Mouse (Mus musculus) ES-Bruce4 (cell line): Measurements from ENCODE around the gene Rin1. TPM values are rescaled to one million over a fixed set of nuclear protein-coding genes. Genes with fewer than 3 reads are reported as not detected.
"Not testable (repeated sequence)": the region's sequence is repeated elsewhere in the genome, so short reads cannot be mapped to it uniquely, and the experiment has no call there.

Experiments
- H3K27ac ChIP-seq: 2 replicates; pipeline ENCODE4 v1.5.1; 2012; ENCODE audit warnings: low read length, inconsistent platforms; ENCODE audit not compliant: insufficient read depth
- H3K27me3 ChIP-seq: 2 replicates; pipeline ENCODE4 v1.6.1; 2012; ENCODE audit warnings: mild to moderate bottlenecking, low read length, inconsistent platforms; ENCODE audit not compliant: control insufficient read depth, poor library complexity, insufficient read depth, severe bottlenecking
- H3K36me3 ChIP-seq: 2 replicates; pipeline ENCODE4 v1.6.1; 2012; ENCODE audit warnings: inconsistent platforms, mild to moderate bottlenecking, low read length, moderate library complexity; ENCODE audit not compliant: control insufficient read depth, poor library complexity, insufficient read depth, severe bottlenecking
- H3K4me1 ChIP-seq: one replicate; pipeline ENCODE4 v1.8.1; 2011; ENCODE audit warnings: low read length; ENCODE audit not compliant: control insufficient read depth, insufficient read depth
- H3K4me3 ChIP-seq: 2 replicates; pipeline ENCODE4 v1.5.1; 2011; ENCODE audit warnings: low read depth, mild to moderate bottlenecking, low read length
- H3K9ac ChIP-seq: 2 replicates; pipeline ENCODE4 v1.6.1; 2012; ENCODE audit warnings: low read depth, mild to moderate bottlenecking, inconsistent platforms; ENCODE audit not compliant: poor library complexity, severe bottlenecking
- H3K9me3 ChIP-seq: replicated peaks from 2 replicates; pipeline ENCODE4 v1.6.1; 2012; ENCODE audit warnings: mild to moderate bottlenecking, low read length, inconsistent platforms; ENCODE audit not compliant: control insufficient read depth, poor library complexity, insufficient read depth, severe bottlenecking
- CTCF ChIP-seq: IDR thresholded peaks from one replicate; pipeline ENCODE4 v1.8.1; 2011; ENCODE audit warnings: low read depth, low read length
- EP300 ChIP-seq: IDR thresholded peaks from 2 replicates; pipeline ENCODE4 v1.6.1; 2011; ENCODE audit warnings: low read depth, low read length; ENCODE audit not compliant: insufficient read depth
- POLR2A ChIP-seq: IDR thresholded peaks from one replicate; pipeline ENCODE4 v1.8.1; 2011; ENCODE audit warnings: low read length; ENCODE audit not compliant: insufficient read depth
- polyA plus RNA-seq: library from polyadenylated mRNA; stranded (reverse); fragments of >200 nt; gene quantifications from 2 replicates; pipeline ENCODE4 v1.2.4, GENCODE M21; 2011; ENCODE audit warnings: low read depth; ENCODE audit not compliant: missing spikeins, insufficient read depth, insufficient read length

Gene Rin1
- 19.2 and 22.7 TPM in 2 replicates for polyA plus RNA-seq

- Histone ChIP-seq H3K9ac (peak within 1 kb of the TSS; percentile 36), H3K4me1 (peaks cover 7% of the 10 kb centered on the region), H3K27ac (peak within 1 kb of the TSS; percentile 43), H3K36me3 (no peaks in the 10 kb centered on the region), H3K9me3 (no peaks in the 10 kb centered on the region), H3K27me3 (no peaks in the 10 kb centered on the region), H3K4me3 (peak within 1 kb of the TSS; percentile 53)
- TF ChIP-seq CTCF (peak; percentile 4), POLR2A (no peak), EP300 (peak; percentile 56; the same call in 1 of the 2 replicates)
Observed at GRCm38 (mm10) chr19:5050047-5050905, at the start of gene Rin1. Gene Rin1, plus strand, starts transcription at chr19:5050481.

- H3K9ac ChIP-seq, result no peak overlapping the region
- H3K27ac ChIP-seq, result no peak overlapping the region
Observed at GRCm38 (mm10) chr19:5001666-5002406, 48.4 kb upstream of the Rin1 start.

GRCm38 (mm10) chr19:5003644-5004043, 46.6 kb upstream of the Rin1 start:
- not testable (repeated sequence) for H3K9me3 ChIP-seq, H3K9ac ChIP-seq, H3K36me3 ChIP-seq, H3K27me3 ChIP-seq, H3K27ac ChIP-seq, H3K4me3 ChIP-seq, H3K4me1 ChIP-seq

More at GRCm38 (mm10) chr19:5001666-5002406, 48.4 kb upstream of the Rin1 start:
- Histone ChIP-seq H3K36me3 (no peaks in the 10 kb centered on the region), H3K4me1 (no peaks in the 10 kb centered on the region), H3K27me3 (no peaks in the 10 kb centered on the region), H3K9me3 (no peaks in the 10 kb centered on the region), H3K4me3 (peak overlapping the region; percentile 45)
- TF ChIP-seq EP300 (no peak), CTCF (peak; percentile 98), POLR2A (no peak)

- H3K36me3 ChIP-seq, result no peaks in the 10 kb centered on the region
- H3K9ac ChIP-seq, result no peak overlapping the region
- H3K27me3 ChIP-seq, result no peaks in the 10 kb centered on the region
- H3K27ac ChIP-seq, result no peak overlapping the region
- H3K4me3 ChIP-seq, result no peak overlapping the region
- H3K4me1 ChIP-seq, result no peaks in the 10 kb centered on the region
- TF ChIP-seq CTCF (no peak), EP300 (no peak), POLR2A (no peak)
- no peaks in the 10 kb centered on the region for H3K9me3 ChIP-seq
Observed at GRCm38 (mm10) chr19:5004925-5005324, 45.4 kb upstream of the Rin1 start.

GRCm38 (mm10) chr19:5013138-5013537, 37.1 kb upstream of the Rin1 start:
- Histone ChIP-seq H3K36me3 (no peaks in the 10 kb centered on the region), H3K4me1 (peaks cover 1% of the 10 kb centered on the region), H3K27me3 (no peaks in the 10 kb centered on the region), H3K27ac (peak overlapping the region; percentile 20; the same call in 1 of the 2 replicates), H3K4me3 (no peak overlapping the region), H3K9ac (no peak overlapping the region), H3K9me3 (no peaks in the 10 kb centered on the region)
- TF ChIP-seq POLR2A, result no peak
- TF ChIP-seq EP300, result no peak
- no peak for TF ChIP-seq CTCF
